Mouse (Mus musculus) heart, postnatal 4 days (tissue): ENCODE measurements around the gene Tfpi. TPM values are rescaled to one million over a fixed set of nuclear protein-coding genes. Genes with fewer than 3 reads are reported as not detected.
"Not testable (repeated sequence)": the region's sequence is repeated elsewhere in the genome, so short reads cannot be mapped to it uniquely, and the experiment has no call there.

Experiments used
- DNase-seq: peaks from one replicate; pipeline ENCODE4 v3.0.0; 2021
- total RNA-seq, 2 experiments: library from RNA; stranded (reverse); gene quantifications; 2 replicates each; pipeline ENCODE4 v1.2.3; 2021

The Tfpi gene
- total RNA-seq, 2 experiments from 2014 or later, result 62.0 to 64.4 TPM

DNA sequence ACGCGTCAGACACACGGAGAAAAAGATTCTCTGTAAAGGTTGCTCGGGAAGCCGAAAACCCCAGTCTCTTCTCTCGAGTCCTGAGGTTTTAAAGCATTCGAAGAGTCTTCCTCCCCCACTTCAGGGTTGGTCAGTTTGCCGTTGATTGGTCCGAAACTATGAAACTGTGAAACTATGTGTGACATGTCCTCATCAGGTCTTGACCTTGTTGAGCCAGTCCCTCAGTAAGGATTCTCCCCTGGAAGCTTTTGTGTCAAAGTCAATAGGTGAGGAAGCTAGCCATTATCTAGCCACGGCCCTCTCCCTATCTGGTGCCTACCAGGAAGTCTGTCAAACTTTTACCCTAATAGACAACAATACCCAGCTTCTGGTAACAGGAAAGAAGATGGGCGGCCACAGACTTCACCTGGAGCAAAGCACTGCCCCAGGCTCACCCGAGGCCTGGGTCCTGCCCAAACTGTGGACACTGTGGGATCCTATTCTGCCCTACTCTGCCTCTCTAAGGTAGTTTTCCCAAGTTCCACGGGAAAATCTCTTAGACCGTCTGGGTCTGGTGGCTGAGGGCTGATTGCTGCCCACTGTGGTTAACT, 2.5 kb downstream of the Tfpi start:
- no peak for DNase-seq

GRCm38 (mm10) chr2:84467391-84467790, 9.2 kb downstream of the Tfpi start:
- no peak for DNase-seq

GRCm38 (mm10) chr2:84464956-84465355, 11.6 kb downstream of the Tfpi start:
- peak; percentile 27 for DNase-seq

- no peak for DNase-seq
These were observed 14.2 kb downstream of the Tfpi start for GRCm38 (mm10) chr2:84462411-84462810.

- DNase-seq, result peak; percentile 56
These were observed 16.9 kb downstream of the Tfpi start for GRCm38 (mm10) chr2:84459651-84460177.

- no peak for DNase-seq
These were observed 19.4 kb downstream of the Tfpi start for GRCm38 (mm10) chr2:84457221-84457620.

DNA sequence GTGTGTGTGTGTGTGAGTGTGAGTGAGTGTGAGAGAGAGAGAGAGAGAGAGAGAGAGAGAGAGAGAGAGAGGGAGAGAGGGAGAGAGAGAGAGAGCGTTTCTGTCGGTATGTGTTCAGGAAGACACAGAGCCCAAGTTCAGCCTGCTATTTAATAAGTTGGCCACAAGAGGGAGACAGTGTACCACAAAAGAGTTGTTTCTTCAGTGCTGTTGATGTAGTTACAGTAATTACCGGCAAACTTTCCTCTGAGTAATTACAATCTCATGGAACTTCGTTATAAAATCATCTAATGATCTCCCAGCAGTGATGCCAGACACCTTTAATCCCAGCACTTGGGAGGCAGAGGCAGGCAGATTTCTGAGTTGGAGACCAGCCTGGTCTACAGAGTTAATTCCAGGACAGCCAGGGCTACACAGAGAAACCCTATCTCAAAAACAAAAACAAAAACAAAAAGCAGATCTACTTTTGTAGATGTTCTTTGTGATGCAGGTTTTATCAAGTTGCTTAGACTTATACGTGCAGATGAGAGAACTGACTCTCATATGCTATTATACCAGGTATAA, 21.3 kb downstream of the Tfpi start:
- DNase-seq, result peak; percentile 66

GRCm38 (mm10) chr2:84454551-84455235, 21.9 kb downstream of the Tfpi start:
- DNase-seq, result no peak

- DNase-seq, result peak; percentile 32
These were observed 22.5 kb downstream of the Tfpi start for GRCm38 (mm10) chr2:84454051-84454450.

DNA sequence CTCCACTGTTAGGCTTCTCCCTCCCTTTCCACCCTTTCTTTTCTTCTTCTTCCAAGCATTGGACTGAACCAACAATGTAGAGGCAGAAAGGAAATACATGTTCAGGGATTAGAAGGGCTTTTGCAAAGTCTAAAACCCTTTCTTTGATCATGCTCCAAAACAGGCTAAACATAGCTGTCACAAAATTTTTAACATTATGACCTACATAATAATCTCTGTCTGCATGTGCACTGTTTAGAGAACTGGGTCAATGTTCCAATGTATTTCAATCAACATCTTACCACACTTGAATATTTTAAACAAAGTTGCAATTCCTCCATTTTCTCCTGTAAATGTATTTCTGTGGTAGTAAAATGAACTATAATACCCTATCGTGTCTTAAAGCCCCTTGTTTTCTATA, 31.1 kb downstream of the Tfpi start:
- no peak for DNase-seq

DNA sequence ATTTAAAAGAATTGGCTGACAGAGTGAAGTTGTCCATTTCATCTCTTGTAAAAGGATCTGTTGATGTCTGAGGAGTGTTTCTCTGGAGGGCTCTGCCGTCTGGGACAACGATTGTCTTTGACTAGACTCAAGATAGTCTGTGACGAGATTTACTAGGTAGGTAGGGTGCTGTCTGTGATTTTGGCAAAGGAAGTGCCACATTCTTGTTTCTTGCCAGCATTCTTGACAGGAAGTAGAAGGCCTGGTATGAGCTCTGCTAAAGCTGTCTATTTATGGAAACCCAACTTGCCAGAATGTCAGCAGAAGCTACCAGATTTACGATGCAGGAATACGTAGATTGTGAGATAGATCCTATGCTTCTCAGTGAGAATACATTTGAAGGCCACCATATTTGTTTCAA, 34.6 kb downstream of the Tfpi start:
- no peak for DNase-seq

DNA sequence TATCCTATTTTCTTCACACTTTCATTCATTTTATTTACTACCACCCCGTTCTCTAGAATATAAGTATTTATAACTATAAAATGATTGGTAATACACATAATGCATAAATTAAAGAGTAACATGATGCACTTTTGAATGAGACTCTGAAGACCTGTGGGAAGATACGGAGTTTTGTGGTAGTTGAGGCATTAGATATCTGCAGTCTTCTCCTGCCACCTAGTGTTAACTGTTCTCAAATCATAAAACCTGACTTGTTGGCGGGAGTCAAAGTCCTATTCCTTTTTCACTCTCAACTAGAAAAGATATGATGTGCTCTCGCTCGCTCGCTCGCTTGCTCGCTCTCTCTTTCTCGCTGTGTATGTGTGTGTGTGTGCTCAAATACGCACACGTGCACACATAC, 46.9 kb downstream of the Tfpi start:
- DNase-seq, result peak; percentile 23

DNA sequence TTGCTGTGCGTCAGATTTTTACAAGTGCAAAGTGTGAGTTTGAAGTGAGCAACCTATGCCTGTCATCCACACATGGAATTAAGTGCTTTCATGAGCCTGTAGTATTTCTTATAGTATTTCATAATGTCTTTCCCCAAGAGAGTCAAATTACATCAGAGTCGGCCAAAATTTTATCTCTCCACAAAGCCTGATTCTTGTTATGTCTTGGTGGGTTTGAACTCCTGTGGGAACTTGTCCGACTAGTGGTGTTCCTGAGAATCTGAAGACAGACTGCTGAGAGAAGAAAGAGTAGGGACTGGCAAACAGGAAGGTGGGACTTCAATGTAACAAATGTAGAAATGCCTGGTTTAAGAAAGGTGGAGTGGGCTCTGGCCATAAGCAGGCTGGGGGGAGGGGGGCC, 47.7 kb downstream of the Tfpi start:
- DNase-seq, result no peak

- no peak for DNase-seq
These were observed 50.0 kb downstream of the Tfpi start for GRCm38 (mm10) chr2:84426531-84426930.

DNA sequence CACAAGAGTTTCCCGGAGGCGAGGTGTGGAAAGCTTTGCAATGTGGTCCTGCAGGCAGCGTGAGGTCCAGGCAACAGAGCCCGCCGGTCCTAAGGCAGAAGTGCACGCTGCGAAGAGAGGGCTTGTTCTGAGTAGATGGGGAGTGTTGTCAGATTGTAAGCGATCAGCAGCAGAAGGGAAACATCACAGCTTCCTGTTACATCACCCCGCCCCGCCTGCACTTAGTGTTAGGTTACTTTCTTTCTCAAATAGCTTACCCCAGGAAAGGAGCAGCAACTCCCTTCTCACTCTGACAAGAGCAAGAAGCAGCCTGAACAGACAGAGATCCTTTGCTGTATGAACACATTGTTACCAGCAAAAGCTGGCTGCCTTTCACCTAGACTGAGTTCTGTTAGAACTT, 51.4 kb downstream of the Tfpi start, which contains the start of gene Calcrl:
Gene Calcrl (minus strand): TSS at position 274 of the 400 bp plus-strand sequence.
- DNase-seq, result peak; percentile 76

GRCm38 (mm10) chr2:84416501-84416900, 60.1 kb downstream of the Tfpi start:
- peak; percentile 29 for DNase-seq

DNA sequence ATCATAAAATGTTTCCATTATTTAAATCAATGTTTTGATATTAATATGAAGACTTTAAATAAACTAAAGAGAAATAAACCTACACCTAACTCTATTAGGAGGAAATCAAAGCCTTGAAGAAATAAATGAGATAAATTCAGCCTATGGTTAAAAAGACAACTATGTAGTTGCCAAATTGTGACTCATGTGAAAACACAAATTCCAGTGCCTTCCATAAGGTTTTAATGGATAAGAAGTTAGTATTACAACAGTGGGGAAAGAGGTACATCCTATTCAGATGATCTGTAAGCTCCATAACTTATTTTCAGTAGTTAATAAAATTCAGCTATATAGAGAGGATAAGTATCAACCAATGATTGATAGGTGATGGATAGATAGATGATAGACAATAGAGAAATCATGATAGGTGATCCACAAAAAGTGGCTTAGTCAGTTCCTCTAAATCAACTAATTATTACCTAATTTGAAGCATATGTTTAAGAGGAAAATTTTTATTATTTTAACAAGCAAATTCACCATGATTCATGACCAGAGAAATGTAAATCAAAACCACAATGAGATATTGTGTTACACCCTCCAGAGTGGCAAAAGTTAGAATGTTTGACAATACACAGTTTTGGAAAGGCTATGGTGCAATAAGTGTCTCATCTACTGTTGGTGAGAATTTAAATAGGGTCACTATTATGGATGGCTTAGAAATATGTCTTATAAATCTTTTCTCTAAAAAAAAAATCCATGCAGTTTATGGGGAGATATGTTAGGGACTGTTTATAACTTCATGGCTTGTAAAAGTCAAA, 66.6 kb downstream of the Tfpi start:
- DNase-seq, result no peak

- no peak for DNase-seq
These were observed 71.7 kb downstream of the Tfpi start for GRCm38 (mm10) chr2:84404834-84405233.

DNA sequence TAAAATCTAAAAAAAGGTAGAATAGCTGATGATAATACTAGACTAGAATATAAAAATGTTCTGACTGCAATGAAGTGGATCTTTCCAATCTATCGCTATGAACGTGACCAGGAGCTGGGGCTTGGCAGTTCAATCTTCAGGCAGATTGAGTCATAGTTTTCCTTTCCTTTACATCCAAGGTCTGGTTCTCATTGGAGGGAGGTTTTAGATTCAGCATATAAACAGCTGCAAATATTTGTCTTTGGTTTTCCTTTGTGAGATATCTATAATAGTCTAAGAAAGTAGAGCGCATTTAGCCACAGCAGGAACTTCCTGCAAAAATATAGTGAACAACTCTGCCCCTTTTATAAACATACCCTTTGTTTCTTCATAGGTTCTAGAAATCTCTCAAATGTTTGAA, 73.9 kb downstream of the Tfpi start:
- no peak for DNase-seq

GRCm38 (mm10) chr2:84396557-84396956, 80.0 kb downstream of the Tfpi start:
- DNase-seq, result no peak

DNA sequence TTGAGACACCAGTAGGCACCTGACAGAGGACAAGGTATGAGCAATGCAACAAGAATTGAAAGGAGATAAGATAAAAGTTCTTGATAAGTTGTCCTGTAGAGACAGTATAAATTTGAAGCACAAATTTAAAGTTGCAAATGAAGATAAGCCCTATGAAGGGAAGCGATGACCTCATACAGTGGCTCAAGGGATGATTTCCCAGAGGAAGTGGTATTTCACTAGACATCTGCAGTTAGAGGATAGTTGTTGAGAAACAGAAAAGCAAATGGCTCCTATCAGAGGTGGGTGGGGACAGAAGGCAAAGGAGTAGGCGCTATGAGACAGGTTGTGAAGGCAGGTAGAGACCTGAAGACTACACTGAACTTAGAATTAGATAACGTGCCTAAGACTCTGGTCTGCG, 83.3 kb downstream of the Tfpi start:
- no peak for DNase-seq

GRCm38 (mm10) chr2:84389075-84389474, 87.5 kb downstream of the Tfpi start:
- DNase-seq, result no peak

- DNase-seq, result not testable (repeated sequence)
These were observed 88.0 kb downstream of the Tfpi start for GRCm38 (mm10) chr2:84388537-84388936.
